Mouse (Mus musculus) gastrocnemius, postnatal 4 days (tissue): ENCODE measurements around the gene E4f1. TPM values are rescaled to one million over a fixed set of nuclear protein-coding genes. Genes with fewer than 3 reads are reported as not detected.

Experiments
- DNase-seq, 2 experiments: peaks; one replicate each; pipeline ENCODE4 v3.0.0; 2021 to 2022; ENCODE audit warnings: low spot score in 2 of 2, mixed read lengths in 2 of 2
- total RNA-seq, 2 experiments: library from RNA; stranded (reverse); gene quantifications; 2 replicates each; pipeline ENCODE4 v1.2.3; 2021

E4f1 gene
- total RNA-seq, 2 experiments from 2014 or later = 18.0 to 20.7 TPM

DNA sequence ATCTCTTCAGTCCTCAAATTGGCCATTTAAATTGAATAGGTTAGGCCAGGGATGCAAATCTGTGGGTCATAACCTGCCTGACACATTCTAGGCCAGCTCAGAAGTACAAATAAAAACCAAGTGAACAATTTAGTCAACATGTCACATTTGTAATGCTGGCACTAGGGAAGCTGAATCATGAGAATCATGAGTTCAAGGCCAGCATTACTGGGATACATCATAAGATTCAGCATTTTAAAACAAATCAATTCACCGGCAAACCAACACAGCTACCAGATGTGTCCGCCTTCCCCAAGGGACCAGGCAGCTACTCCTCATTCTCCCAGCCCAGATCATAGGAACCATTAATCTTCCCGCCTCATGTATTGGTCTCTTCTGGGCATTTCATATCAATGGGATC, 13.4 kb upstream of the E4f1 start:
- no peak for DNase-seq

DNA sequence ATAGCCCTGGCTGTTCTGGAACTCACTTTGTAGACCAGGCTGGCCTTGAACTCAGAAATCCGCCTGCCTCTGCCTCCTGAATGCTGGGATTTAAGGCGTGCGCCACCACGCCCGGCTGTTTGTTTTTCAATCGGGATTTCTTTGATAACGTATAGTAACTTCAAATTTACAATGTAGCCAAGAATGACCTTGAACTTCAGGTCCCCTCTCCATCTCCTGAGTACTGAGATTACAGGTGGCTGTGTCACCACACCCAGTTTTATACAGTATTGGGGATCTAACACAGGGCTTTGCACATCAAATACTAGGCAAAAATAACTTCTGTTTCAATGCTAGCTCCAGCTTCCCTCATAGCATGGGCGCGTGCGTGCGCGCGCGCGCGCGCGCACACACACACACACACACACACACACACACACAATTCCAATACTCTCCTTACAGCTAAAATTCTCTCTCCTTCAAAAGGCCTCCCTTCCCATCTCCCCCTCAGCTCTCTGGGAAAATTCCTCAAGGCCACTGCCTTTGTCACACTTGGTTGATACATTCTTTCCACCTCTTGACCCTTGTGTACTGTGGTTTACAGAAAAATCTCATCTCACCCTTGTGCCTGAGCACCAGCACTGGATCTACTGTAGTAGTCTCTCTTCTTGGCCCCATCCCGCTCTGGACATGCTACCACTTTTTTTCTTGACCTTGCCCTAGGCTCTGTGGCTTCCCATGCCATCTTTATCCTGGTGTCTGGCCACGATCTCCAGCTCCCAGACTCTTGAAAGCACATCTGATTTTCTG, 11.1 kb upstream of the E4f1 start:
- DNase-seq = no peak

GRCm38 (mm10) chr17:24480201-24480826, 10.2 kb upstream of the E4f1 start:
- DNase-seq = no peak

DNA sequence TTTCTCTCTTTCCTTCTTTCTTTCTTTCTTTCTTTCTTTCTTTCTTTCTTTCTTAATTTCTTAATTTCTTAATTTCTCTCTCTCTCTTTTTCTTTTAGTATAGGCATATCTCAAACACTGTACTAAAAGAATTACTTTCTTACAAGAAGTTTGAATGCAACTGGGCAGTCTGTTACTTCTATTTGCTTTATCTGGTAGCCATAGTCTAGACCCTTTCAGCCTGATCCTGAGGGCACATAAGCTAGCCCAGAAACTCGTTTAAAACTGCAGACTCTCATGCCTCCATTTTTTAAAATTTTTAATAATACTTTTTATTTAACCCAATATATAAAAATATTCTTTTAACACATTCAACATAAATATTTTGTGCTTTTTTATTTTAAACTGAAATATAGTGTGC, 9.3 kb upstream of the E4f1 start:
- DNase-seq = no peak

DNA sequence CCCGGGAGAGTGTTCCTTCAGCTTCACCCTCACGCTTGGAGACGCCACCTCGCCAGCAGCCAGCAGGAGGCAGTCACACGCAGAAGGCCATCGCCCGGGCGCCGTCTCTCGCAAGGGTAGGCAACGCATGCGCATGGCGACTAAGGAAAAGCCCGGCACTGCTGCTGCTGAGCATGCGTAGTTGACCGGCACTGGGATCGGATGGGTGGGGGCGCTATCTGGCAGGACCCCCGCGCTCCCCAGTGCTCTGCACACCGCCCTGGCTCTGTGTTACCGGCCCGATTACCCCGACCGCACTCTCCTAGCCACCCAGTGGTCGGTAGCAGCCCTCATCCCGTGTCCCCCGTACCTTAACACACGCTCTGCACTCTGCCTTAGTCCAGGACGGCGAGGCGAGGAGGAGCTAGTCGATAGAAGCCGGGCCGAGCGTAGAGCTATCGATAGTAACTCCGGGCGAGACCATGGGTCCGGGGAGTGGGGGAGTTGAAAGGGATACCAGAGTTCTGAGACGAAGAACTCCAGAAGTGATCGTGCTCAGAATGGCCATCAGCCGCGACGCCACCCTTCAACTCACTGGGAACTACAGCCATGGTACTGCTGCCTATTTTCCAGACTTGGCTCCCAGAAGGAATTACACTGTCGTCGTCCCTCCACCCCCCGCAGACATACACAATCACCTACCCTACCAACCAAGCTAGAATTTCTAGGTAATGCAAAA, 8.7 kb upstream of the E4f1 start, which contains the start of gene Mlst8:
Gene Mlst8 (minus strand): TSS at position 416 of the 718 bp plus-strand sequence.
- peak; percentile 97 to 98 for DNase-seq

- no peak for DNase-seq
Measured at GRCm38 (mm10) chr17:24477985-24478600, 8.0 kb upstream of the E4f1 start.

GRCm38 (mm10) chr17:24477053-24477984, 7.2 kb upstream of the E4f1 start:
- no peak for DNase-seq

- no peak for DNase-seq
Measured at GRCm38 (mm10) chr17:24476022-24476776, 6.1 kb upstream of the E4f1 start.

DNA sequence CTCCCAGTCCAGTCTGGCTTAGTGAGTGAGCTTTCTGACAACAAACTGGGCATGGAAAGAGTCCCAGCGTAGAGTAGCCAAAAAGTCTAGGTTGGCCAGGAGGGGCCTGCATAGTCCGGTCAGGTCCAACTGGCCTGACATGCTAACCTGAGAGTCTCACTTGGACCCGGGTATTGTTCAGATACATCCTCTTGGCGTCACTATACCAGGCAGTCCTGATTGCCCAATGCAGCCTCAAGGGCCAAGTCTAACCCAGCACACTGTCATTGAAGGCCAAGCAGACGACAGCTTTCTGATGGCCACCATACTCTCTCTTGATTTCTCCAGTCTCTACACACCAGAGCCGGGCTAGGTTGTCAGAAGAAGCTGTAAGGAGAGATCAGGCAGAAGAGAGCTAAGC, 5.5 kb upstream of the E4f1 start:
- DNase-seq = no peak

- DNase-seq = no peak
Measured at GRCm38 (mm10) chr17:24474557-24474956, 4.4 kb upstream of the E4f1 start.

GRCm38 (mm10) chr17:24473612-24474275, 3.6 kb upstream of the E4f1 start, which contains the start of gene Bricd5:
Gene Bricd5, plus strand, starts transcription at chr17:24473884.
- DNase-seq = no peak

GRCm38 (mm10) chr17:24472512-24472911, 2.4 kb upstream of the E4f1 start:
- peak in 1 of 2 experiments; percentile 32 for DNase-seq

DNA sequence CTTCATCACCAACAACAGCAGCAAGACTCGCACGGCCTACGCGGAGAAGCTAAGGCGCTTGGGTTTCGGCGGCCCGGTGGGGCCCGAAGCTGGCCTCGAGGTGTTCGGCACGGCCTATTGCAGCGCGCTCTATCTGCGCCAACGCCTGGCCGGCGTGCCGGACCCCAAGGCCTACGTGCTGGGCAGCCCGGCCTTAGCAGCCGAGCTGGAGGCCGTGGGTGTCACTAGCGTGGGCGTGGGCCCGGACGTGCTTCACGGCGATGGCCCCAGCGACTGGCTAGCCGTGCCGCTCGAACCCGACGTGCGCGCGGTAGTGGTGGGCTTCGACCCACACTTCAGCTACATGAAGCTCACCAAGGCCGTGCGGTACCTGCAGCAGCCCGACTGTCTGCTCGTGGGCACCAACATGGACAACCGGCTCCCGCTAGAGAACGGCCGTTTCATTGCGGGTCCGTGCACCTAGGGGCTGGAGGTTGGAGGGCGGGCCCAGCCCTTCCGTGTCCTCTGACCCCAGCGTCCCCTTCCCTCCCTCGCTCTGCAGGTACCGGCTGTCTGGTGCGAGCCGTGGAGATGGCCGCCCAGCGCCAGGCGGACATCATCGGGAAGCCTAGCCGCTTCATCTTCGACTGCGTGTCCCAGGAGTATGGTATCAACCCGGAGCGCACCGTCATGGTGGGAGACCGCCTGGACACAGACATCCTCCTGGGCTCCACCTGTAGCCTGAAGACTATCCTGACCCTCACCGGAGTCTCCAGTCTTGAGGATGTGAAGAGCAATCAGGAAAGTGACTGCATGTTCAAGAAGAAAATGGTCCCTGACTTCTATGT, 801 bp upstream of the E4f1 start:
- DNase-seq = no peak

DNA sequence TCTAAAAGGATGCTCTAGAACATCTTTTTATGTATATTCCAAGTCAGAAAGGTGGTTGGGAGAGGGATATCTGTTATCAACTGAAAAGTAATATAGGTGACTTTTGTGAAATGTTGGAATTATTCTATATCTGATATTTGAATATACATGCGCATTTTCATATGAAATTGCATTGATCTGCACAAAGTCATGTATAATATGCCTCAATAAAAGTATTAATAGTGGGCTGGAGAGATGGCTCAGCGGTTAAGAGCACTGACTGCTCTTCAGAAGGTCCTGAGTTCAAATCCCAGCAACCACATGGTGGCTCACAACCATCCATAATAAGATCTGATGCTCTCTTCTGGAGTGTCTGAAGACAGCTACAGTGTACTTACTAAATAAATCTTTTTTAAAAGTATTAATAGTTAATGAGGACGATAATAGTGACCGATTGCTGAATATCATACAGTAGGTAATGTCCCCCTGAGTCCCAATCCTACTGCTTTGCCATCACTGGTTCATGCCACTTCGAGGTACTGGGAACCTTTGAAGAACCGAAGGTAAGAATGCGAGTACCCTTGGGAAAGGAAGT, 690 bp downstream of the E4f1 start:
- DNase-seq = no peak

GRCm38 (mm10) chr17:24468636-24469246, 1.4 kb downstream of the E4f1 start:
- no peak for DNase-seq

- DNase-seq = no peak
Measured at GRCm38 (mm10) chr17:24463374-24464133, 6.6 kb downstream of the E4f1 start.

DNA sequence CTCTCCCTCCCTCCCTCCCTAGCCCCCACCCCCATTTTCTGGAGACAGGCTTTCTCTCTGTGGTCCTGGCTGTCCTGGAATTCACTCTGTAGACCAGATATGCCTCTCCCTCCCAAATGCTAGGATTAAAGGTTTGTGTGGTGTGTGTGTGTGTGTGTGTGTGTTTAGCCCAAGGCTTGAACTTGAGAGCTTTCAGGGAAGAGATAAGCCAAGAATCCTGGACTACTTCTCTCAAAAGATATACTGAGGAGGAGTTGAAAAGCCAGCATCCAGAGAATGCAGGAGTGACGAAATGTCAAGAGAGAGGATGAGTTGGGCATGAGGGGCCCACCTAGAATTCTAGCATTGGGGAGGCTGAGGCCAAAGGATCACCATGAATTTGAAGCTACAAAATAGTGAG, 7.2 kb downstream of the E4f1 start:
- DNase-seq = no peak
